Mouse (Mus musculus): ENCODE data around the gene Hs3st5.

DNA sequence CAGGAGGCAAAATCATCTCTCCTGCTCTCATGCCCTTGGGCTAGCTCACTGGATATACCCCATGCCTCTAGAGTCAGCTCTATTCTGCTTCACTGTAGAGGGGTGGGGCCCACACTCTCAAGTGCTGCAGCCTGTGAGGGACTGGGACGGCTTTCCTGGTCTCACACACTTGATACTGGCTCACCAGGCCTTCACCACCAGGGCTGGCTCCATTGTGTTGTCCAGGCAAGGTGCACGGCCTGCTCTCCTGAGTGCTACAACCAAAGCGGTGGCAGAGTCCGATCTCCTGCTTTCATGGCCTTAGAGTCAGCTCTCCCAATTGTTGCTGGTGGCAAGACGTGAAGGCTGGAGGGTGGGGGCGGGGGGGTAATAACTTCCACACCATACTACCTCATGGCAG is 268.3 kb downstream of the Hs3st5 start:
- TF ChIP-seq CTCF (IDR thresholded peaks at IDR 0.05; ENCODE audit: low read depth, low read length) (no peak), POLR2A (IDR thresholded peaks at IDR 0.05; ENCODE audit: borderline replicate concordance, low read depth, low read length) (no peak)
